Mouse (Mus musculus): ENCODE measurements around the gene Il1rl1.

- TF ChIP-seq CTCF (IDR thresholded peaks at IDR 0.05; ENCODE audit: low read depth) (no peak), EP300 (IDR thresholded peaks at IDR 0.05; ENCODE audit: low read depth) (no peak)
These were observed 44.3 kb upstream of the Il1rl1 start for GRCm38 (mm10) chr1:40384931-40385545.
